Mouse (Mus musculus): ENCODE results near the gene Rasl10a. TPM values are rescaled to one million over a fixed set of nuclear protein-coding genes. Genes with fewer than 3 reads are reported as not detected.

Gene Rasl10a
- polyA plus RNA-seq, 1 experiment from 2014 or later = 0.37 TPM

- Histone ChIP-seq H3K9me3 (ENCODE audit: control insufficient read depth, low read length) (no peaks in the 10 kb centered on the region), H3K4me2 (no peak overlapping the region), H3K9ac (ENCODE audit: low read length) (no peak overlapping the region), H3K27me3 (ENCODE audit: control insufficient read depth, insufficient read depth, low read length) (no peaks in the 10 kb centered on the region), H3K4me1 (ENCODE audit: control insufficient read depth, insufficient read depth, low read length) (no peaks in the 10 kb centered on the region), H3K27ac (ENCODE audit: low read depth, low read length) (no peak overlapping the region), H3K36me3 (ENCODE audit: control insufficient read depth, insufficient read depth, low read length) (peaks cover 8% of the 10 kb centered on the region; the same call in 1 of the 2 replicates), H3K4me3 (ENCODE audit: low read depth, low read length) (no peak overlapping the region)
- DNase-seq (ENCODE audit: low spot score, missing footprints) = no peak
- no peak for ATAC-seq (ENCODE audit: low FRiP score)
- WGBS = 85% methylated on average over 1 of the region's 1 CpGs
Measured at GRCm38 (mm10) chr11:5025108-5025507, 32.8 kb upstream of the Rasl10a start.

DNA sequence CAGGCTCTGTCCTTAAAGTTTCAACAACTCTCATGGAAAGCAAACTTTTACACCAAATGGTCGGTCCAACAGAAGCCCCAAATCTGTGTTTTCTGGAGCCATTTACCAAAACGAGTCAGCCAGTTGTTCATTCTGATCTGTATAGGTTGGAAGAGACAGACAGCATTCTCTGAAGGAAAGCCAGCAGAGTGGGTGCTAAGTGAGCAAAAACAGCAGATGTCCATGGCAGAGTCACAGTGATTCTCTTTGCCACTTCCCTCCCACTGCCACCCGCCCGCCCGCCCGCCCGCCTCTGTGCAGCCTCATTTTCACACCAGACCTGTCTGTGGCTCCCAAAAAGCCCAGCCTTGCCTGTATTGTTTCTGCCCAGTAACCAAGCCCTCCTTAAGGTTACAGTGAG is 29.7 kb upstream of the Rasl10a start:
- 95% methylated on average over 7 of the region's 7 CpGs for WGBS
- Histone ChIP-seq H3K4me2 (no peak overlapping the region), H3K9ac (ENCODE audit: low read length) (no peak overlapping the region), H3K4me3 (ENCODE audit: low read depth, low read length) (no peak overlapping the region), H3K9me3 (ENCODE audit: control insufficient read depth, low read length) (no peaks in the 10 kb centered on the region), H3K27ac (ENCODE audit: low read depth, low read length) (no peak overlapping the region), H3K36me3 (ENCODE audit: control insufficient read depth, insufficient read depth, low read length) (peaks cover 16% of the 10 kb centered on the region), H3K4me1 (ENCODE audit: control insufficient read depth, insufficient read depth, low read length) (no peaks in the 10 kb centered on the region), H3K27me3 (ENCODE audit: control insufficient read depth, insufficient read depth, low read length) (no peaks in the 10 kb centered on the region)
- no peak for DNase-seq (ENCODE audit: low spot score, missing footprints)
- no peak for ATAC-seq (ENCODE audit: low FRiP score)

- Histone ChIP-seq H3K4me3 (ENCODE audit: low read depth, low read length) (no peak overlapping the region), H3K9me3 (ENCODE audit: control insufficient read depth, low read length) (no peaks in the 10 kb centered on the region), H3K4me2 (no peak overlapping the region), H3K36me3 (ENCODE audit: control insufficient read depth, insufficient read depth, low read length) (peaks cover 19% of the 10 kb centered on the region), H3K27ac (ENCODE audit: low read depth, low read length) (no peak overlapping the region), H3K27me3 (ENCODE audit: control insufficient read depth, insufficient read depth, low read length) (no peaks in the 10 kb centered on the region), H3K9ac (ENCODE audit: low read length) (no peak overlapping the region), H3K4me1 (ENCODE audit: control insufficient read depth, insufficient read depth, low read length) (no peaks in the 10 kb centered on the region)
- no peak for ATAC-seq (ENCODE audit: low FRiP score)
- no peak for DNase-seq (ENCODE audit: low spot score, missing footprints)
- WGBS = 92% methylated on average over 10 of the region's 10 CpGs
Measured at GRCm38 (mm10) chr11:5032706-5033105, 25.2 kb upstream of the Rasl10a start.

GRCm38 (mm10) chr11:5033136-5033535 is 24.8 kb upstream of the Rasl10a start:
- Histone ChIP-seq H3K36me3 (ENCODE audit: control insufficient read depth, insufficient read depth, low read length) (peaks cover 17% of the 10 kb centered on the region), H3K4me2 (no peak overlapping the region), H3K4me1 (ENCODE audit: control insufficient read depth, insufficient read depth, low read length) (no peaks in the 10 kb centered on the region), H3K4me3 (ENCODE audit: low read depth, low read length) (no peak overlapping the region), H3K9ac (ENCODE audit: low read length) (no peak overlapping the region), H3K27ac (ENCODE audit: low read depth, low read length) (no peak overlapping the region), H3K9me3 (ENCODE audit: control insufficient read depth, low read length) (no peaks in the 10 kb centered on the region), H3K27me3 (ENCODE audit: control insufficient read depth, insufficient read depth, low read length) (no peaks in the 10 kb centered on the region)
- no peak for DNase-seq (ENCODE audit: low spot score, missing footprints)
- ATAC-seq (ENCODE audit: low FRiP score) = no peak
- 91% methylated on average over 3 of the region's 3 CpGs for WGBS

DNA sequence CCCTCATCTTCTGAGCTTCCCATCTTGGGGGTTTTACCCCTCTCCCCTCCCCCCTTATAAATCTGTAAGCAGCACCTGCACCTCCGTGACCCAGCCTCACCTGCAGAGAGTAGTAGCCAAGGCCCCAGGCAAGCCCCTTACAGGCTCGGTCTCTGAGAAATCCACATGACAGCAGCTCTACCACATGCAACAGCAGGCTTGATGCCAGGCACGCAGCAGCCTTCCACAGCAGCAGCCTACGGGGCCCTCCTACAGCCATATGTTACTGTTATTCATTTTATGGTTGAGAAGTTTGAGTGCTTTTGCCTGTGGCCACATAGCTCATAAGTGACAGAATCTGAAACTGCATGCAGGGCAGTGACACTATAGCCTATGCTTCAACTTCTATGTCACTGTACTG is 22.5 kb upstream of the Rasl10a start:
- no peaks in the 10 kb centered on the region for H3K9me3 ChIP-seq (ENCODE audit: control insufficient read depth, low read length)
- no peak for ATAC-seq (ENCODE audit: low FRiP score)
- H3K4me1 ChIP-seq (ENCODE audit: control insufficient read depth, insufficient read depth, low read length) = no peaks in the 10 kb centered on the region
- H3K36me3 ChIP-seq (ENCODE audit: control insufficient read depth, insufficient read depth, low read length) = peaks cover 17% of the 10 kb centered on the region
- no peak overlapping the region for H3K4me2 ChIP-seq
- WGBS = 94% methylated on average over 4 of the region's 4 CpGs
- H3K9ac ChIP-seq (ENCODE audit: low read length) = no peak overlapping the region
- H3K27me3 ChIP-seq (ENCODE audit: control insufficient read depth, insufficient read depth, low read length) = no peaks in the 10 kb centered on the region
- no peak overlapping the region for H3K27ac ChIP-seq (ENCODE audit: low read depth, low read length)
- H3K4me3 ChIP-seq (ENCODE audit: low read depth, low read length) = no peak overlapping the region
- DNase-seq (ENCODE audit: low spot score, missing footprints) = no peak

GRCm38 (mm10) chr11:5037146-5037854 is 20.6 kb upstream of the Rasl10a start:
- H3K9me3 ChIP-seq (ENCODE audit: control insufficient read depth, low read length) = no peaks in the 10 kb centered on the region
- no peak for DNase-seq (ENCODE audit: low spot score, missing footprints)
- WGBS = 93% methylated on average over 8 of the region's 8 CpGs
- no peak overlapping the region for H3K4me2 ChIP-seq
- H3K36me3 ChIP-seq (ENCODE audit: control insufficient read depth, insufficient read depth, low read length) = peaks cover 9% of the 10 kb centered on the region
- no peak overlapping the region for H3K9ac ChIP-seq (ENCODE audit: low read length)
- no peak for ATAC-seq (ENCODE audit: low FRiP score)
- no peaks in the 10 kb centered on the region for H3K27me3 ChIP-seq (ENCODE audit: control insufficient read depth, insufficient read depth, low read length)
- no peak overlapping the region for H3K27ac ChIP-seq (ENCODE audit: low read depth, low read length)
- no peaks in the 10 kb centered on the region for H3K4me1 ChIP-seq (ENCODE audit: control insufficient read depth, insufficient read depth, low read length)
- H3K4me3 ChIP-seq (ENCODE audit: low read depth, low read length) = no peak overlapping the region

DNA sequence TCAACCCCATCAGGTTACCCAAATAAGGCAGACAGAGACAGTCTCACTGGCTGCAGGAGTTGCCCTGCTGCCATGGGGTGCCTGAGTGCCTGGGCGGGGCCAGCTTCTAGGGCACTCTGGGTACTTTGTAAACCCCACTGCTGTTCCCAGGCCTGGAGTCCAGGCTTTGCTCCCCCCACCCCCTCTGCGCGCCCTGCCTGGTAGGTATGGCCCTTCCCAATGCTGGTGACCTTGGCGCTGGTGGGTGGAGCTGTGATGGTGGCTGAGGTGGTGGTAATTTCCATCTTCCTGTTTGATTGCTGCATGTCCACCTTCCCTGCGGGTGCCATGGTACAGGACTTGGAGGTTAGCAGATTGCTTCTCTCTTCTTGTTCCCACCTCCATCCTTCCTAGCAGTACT is 17.3 kb upstream of the Rasl10a start:
- H3K4me3 ChIP-seq (ENCODE audit: low read depth, low read length) = no peak overlapping the region
- DNase-seq (ENCODE audit: low spot score, missing footprints) = peak; percentile 77
- no peaks in the 10 kb centered on the region for H3K4me1 ChIP-seq (ENCODE audit: control insufficient read depth, insufficient read depth, low read length)
- H3K4me2 ChIP-seq = no peak overlapping the region
- 89% methylated on average over 5 of the region's 5 CpGs for WGBS
- peaks cover 4% of the 10 kb centered on the region; the same call in 1 of the 2 replicates for H3K36me3 ChIP-seq (ENCODE audit: control insufficient read depth, insufficient read depth, low read length)
- H3K9me3 ChIP-seq (ENCODE audit: control insufficient read depth, low read length) = no peaks in the 10 kb centered on the region
- no peak overlapping the region for H3K9ac ChIP-seq (ENCODE audit: low read length)
- no peaks in the 10 kb centered on the region for H3K27me3 ChIP-seq (ENCODE audit: control insufficient read depth, insufficient read depth, low read length)
- no peak for ATAC-seq (ENCODE audit: low FRiP score)
- no peak overlapping the region for H3K27ac ChIP-seq (ENCODE audit: low read depth, low read length)

- Histone ChIP-seq H3K27me3 (ENCODE audit: control insufficient read depth, insufficient read depth, low read length) (no peaks in the 10 kb centered on the region), H3K4me2 (no peak overlapping the region), H3K9ac (ENCODE audit: low read length) (no peak overlapping the region), H3K4me1 (ENCODE audit: control insufficient read depth, insufficient read depth, low read length) (no peaks in the 10 kb centered on the region), H3K4me3 (ENCODE audit: low read depth, low read length) (no peak overlapping the region), H3K9me3 (ENCODE audit: control insufficient read depth, low read length) (no peaks in the 10 kb centered on the region), H3K27ac (ENCODE audit: low read depth, low read length) (no peak overlapping the region), H3K36me3 (ENCODE audit: control insufficient read depth, insufficient read depth, low read length) (peaks cover 4% of the 10 kb centered on the region; the same call in 1 of the 2 replicates)
- ATAC-seq (ENCODE audit: low FRiP score) (no peak), DNase-seq (ENCODE audit: low spot score, missing footprints) (no peak)
- 88% methylated on average over 18 of the region's 18 CpGs for WGBS
Measured at GRCm38 (mm10) chr11:5041144-5041780, 16.7 kb upstream of the Rasl10a start.

DNA sequence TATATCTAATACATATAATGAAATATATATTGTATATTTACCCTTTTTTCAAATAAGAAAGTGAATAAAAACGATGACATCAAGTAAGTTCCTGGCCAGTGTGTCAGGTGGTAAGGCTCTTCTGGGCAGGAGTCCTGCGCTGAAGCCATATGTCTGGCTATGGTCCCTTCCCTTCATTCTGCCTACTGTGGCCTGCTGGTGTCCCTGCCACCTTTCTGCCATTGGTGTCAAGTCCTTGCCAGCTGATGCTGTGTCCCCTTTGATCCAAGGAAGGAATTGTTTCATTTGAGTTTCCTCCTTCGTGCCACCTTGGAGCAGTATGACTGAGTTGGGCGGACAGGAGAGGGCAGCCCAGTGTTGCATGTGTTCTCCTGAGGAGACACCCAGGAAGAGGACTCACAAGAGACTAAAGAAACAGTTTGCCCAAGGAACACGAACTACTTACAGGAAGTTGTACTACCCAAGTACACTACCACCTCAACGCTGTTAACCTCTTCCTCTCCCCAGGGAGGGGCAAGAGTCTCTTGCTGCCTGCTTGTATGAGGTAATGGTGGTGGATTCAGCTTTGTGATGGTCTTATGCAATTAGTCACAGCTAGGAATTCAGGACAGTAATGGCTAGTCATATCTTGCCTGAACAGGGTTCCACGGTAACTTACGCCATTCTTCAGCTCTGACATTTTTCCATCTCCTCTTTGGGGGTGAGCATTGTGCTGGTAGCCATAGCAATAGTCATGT is 15.1 kb upstream of the Rasl10a start:
- Histone ChIP-seq H3K4me1 (ENCODE audit: control insufficient read depth, insufficient read depth, low read length) (no peaks in the 10 kb centered on the region), H3K4me2 (no peak overlapping the region), H3K36me3 (ENCODE audit: control insufficient read depth, insufficient read depth, low read length) (no peaks in the 10 kb centered on the region), H3K27me3 (ENCODE audit: control insufficient read depth, insufficient read depth, low read length) (no peaks in the 10 kb centered on the region), H3K27ac (ENCODE audit: low read depth, low read length) (no peak overlapping the region), H3K9ac (ENCODE audit: low read length) (no peak overlapping the region), H3K4me3 (ENCODE audit: low read depth, low read length) (no peak overlapping the region), H3K9me3 (ENCODE audit: control insufficient read depth, low read length) (no peaks in the 10 kb centered on the region)
- no peak for DNase-seq (ENCODE audit: low spot score, missing footprints)
- WGBS = 92% methylated on average over 8 of the region's 8 CpGs
- no peak for ATAC-seq (ENCODE audit: low FRiP score)
